Mouse (Mus musculus) urinary bladder, postnatal 10 days (tissue): ENCODE results near the gene Prr14.
A peak's percentile ranks its signal among the peaks of the same experiment; 100 is the strongest.
"Not testable (repeated sequence)": the region's sequence is repeated elsewhere in the genome, so short reads cannot be mapped to it uniquely, and the experiment has no call there.

Source experiments
- DNase-seq: peaks from one replicate; pipeline ENCODE4 v3.0.0; 2022; ENCODE audit warnings: low spot score

Gene Prr14

GRCm38 (mm10) chr7:127472060-127472459, 12.6 kb downstream of the Prr14 start:
- no peak for DNase-seq

- no peak for DNase-seq
Measured at GRCm38 (mm10) chr7:127473705-127474104, 14.3 kb downstream of the Prr14 start.

DNA sequence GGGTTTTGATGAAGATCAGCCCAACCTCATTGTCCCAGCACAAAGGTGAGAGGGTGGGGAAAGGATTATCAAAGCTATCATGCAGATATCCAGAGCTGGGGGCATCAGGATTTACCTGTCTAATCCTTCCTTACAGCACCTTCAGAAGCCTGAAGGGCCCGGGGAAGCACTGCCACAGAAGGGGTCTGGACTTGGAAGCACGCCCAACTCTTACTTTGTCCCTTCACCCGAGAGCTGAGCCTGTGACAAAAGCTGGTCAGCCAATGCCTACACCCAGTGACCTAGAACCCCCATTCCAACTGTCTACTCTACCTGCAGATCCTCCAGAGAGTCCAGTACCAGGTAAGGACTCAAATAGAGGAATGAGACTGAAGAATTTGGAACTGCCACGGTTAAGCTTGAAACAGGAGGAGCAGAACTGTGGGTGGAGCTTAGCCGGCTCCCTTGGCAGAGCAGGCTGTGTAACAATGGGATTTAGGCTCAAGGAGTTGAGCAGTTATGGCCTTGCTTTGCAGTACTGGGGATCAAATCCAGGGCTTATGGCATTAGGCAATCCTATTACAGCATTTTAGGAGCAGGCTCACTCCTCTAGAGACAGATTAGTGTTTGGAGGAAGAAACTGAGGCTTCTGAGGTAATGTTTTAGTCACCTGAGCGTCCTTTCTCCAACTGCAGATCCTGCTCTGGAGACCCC, 15.1 kb downstream of the Prr14 start:
- no peak for DNase-seq

DNA sequence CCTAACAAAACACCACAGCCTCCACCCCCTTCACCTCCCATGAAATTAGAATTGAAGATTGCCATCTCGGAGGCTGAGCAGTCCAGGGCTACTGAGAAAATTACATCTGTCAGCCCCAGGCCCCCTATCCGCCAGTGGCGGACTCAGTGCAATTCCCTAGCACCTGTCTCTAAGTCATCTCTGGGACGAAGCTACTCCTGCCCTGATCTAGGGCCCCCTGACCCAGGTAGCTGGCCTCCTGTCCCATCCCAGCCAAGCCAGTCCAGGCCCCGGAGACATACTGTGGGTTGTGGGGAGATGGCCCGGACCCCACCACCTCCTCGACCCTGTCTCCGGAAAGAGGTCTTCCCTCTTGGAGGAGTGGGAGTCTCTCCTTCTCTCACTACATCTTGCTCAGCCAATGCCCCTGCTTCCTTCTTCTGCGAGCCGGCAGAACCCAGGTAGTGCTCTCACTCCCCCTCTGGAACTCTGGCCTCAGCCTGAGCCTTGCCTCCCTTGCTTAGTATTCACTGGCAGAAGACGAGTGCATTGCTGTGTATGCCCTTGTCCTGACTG, 15.9 kb downstream of the Prr14 start:
- no peak for DNase-seq

GRCm38 (mm10) chr7:127476336-127476735, 16.9 kb downstream of the Prr14 start:
- DNase-seq, result no peak

- DNase-seq, result no peak
Measured at GRCm38 (mm10) chr7:127476855-127477254, 17.4 kb downstream of the Prr14 start.

DNA sequence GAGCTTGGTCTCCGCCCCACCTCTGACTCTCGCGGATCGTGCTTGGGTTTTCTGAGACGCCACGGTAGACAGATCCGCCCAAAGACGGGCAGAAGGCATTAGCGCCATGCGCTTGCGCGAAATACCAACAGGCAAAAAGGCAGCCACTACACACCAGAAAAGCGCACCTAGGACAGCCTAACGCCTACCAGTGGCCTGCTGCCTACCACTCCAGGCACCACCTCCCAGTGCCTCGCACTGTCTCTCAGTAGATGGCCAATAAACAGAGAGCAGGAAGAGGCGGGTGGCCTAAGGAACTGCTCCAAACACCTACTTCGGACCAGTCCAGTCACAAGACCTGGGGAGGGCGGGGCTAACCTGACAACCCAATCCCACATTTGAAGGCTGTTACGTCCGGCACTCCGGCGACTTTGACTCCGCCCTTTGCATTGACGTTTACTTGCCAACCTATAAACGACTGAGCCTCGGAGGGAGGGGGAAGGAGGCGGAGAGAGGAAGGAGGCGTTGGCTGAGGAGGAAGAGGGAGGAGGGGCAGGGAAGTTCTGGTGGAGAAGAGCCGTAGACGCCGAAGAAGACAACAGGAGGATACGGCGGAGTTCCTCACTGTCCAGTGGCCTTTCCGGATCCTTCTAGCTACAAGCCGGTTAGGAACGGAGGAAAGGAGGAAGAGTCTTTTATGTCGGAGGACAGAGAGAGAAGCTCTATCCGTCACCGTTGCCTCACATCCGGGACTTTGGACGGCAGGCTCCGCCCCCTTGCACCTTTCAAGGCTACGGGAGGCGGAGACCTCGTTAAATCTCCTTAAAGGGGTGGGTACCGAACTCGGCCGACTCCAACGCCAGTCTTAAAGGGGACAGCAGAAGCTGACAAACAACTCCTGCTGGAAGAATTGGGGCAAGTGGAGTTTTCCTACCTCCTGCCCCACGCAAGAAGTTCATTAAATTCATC, 18.6 kb downstream of the Prr14 start:
- peak; percentile 96 for DNase-seq

DNA sequence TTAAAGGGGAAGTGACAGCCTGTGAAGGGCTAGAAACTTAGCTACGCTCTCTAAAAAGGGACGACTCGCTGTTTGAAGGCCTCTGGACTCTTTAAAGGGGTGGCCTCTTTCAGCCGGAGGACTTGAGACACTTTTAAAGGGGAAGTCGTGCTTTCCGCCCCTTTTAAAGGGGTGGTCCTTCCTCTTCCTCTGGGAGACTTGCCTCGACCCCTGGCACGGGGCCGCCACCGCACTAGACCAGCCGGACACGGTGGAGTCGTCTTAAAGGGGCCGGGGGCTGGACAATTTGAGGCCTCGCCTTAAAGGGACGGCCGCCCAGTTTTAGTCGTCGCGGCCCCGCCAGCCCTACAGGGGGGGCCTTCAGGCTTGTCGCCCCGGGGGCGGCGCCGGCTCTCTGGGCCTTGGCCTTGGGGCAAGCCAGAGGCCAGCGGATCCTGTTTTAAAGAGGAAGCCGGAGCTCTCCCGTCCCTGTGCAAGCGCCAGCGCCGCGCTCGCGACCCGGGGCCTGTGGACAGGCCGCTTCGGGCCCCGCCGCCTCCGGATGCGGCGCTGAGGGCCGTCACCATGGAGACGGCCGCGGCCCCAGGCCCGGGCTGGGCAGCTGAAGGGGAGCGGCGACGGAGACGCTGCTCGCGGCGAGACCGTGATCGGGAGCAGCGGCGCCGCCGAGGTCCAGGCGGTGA, 19.4 kb downstream of the Prr14 start, which contains the start of gene Fbrs:
Fbrs (plus strand) TSS at position 565 of the 683 bp plus-strand sequence.
- DNase-seq, result peak; percentile 91

- no peak for DNase-seq
Measured at GRCm38 (mm10) chr7:127479318-127480225, 20.2 kb downstream of the Prr14 start.

DNA sequence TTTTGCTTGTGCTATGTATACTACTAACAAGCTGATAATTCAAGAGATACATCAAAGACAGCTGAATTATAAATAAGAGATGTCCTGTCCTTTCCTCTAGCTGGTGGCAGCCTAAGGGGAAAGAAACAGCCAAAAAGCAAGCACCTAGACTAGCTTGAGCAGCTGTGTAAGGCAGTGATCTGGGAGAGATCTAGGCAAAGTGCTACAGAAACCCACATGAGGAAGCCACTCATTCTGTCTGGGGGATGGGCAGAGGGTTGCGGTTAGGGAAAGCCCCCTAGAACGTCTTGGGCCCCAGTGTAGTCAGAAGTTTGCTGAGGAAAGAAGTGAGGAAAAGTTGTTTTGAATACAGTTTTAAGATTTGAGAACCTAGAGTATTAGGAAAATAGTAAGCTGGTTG, 20.9 kb downstream of the Prr14 start:
- no peak for DNase-seq

DNA sequence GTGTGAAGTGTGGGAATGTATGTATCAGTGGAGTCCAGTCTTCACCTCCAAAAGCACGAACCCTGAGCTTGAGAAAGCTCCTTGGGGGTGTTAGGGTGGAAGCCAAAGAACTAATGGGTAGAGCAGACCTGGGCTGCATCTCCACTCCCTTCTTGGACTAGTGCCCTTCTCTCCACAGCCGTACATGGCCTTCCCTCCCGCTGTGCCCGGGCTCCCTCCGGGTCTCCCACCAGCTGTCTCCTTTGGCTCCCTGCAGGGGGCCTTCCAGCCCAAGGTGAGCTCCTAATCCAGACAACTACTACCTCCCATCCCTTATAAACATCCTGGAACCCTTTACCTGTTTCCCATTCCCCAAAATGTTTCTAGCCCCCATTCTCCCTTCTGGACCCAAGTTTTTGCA, 26.0 kb downstream of the Prr14 start:
- DNase-seq, result no peak

DNA sequence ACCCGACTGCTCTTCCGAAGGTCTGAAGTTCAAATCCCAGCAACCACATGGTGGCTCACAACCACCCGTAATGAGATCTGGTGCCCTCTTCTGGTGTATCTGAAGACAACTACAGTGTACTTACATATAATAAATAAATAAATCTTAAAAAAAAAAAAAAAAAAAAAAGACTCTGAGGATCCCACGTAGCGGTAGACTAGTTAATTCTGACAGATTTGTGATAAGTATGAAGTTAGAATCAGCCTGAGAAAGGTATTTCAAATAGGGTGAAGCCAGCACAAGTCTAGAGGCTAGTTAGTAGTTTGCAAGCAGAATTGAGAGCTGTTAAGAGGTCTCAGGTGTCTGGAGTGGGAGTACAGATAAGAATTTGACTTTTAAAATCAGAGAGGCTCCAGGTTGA, 29.0 kb downstream of the Prr14 start:
- DNase-seq, result not testable (repeated sequence)

DNA sequence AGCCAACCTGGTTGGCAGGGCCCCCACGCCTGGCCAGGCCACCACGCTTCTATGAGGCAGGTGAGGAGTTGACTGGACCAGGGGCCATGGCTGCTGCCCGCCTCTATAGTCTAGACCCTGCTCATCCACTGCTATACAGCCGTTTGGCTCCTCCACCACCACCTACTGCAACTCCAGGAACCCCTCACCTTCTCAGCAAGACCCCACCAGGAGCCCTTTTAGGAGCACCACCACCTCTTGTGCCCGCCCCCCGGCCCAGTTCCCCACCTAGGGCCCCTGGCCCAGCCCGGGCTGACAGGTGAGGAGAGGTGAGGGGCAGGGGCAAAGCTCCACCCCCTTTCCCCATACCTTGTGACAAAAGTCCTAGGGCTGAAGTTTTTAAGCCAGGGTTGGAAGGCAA, 30.6 kb downstream of the Prr14 start:
- no peak for DNase-seq

DNA sequence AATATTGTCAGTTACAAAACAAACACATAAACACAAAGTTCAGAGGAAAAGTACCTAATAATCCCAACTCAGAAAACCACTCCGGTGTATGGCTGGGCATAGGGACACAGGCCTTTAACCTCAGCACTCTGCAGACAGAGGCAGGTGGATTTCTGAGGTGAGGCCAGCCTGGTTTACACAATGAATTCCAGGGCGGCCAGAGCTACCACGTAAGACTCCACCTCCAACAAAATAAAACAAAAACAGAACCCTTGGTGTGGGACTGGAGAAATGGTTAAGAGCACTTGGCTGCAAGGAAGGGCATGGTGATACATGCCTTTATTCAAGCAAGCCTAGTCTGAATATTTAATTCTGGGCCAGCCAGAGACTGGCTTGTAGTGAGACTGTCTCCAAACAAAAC, 32.4 kb downstream of the Prr14 start:
- no peak for DNase-seq

DNA sequence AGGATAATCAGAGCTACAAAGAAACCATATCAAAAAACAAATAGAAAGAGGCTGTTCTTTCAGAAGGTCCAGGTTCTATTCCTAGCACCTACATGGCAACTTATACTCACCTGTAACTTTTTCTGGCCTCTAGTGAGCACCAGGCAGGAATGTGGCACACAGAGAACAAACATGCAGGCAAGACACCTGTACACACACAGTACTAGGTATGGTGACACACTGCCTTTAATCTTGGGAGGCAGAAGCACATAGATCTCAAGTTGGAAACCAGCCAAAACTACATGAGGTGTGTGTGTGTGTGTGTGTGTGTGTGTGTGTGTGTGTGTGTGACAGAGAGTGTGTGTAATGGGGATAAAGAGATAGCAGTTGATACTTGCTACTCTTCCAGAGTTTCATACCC, 35.2 kb downstream of the Prr14 start:
- no peak for DNase-seq

GRCm38 (mm10) chr7:127497382-127497781, 38.0 kb downstream of the Prr14 start:
- DNase-seq, result no peak

GRCm38 (mm10) chr7:127498407-127498806, 39.0 kb downstream of the Prr14 start:
- DNase-seq, result no peak

- no peak for DNase-seq
Measured at GRCm38 (mm10) chr7:127508291-127508690, 48.9 kb downstream of the Prr14 start.

DNA sequence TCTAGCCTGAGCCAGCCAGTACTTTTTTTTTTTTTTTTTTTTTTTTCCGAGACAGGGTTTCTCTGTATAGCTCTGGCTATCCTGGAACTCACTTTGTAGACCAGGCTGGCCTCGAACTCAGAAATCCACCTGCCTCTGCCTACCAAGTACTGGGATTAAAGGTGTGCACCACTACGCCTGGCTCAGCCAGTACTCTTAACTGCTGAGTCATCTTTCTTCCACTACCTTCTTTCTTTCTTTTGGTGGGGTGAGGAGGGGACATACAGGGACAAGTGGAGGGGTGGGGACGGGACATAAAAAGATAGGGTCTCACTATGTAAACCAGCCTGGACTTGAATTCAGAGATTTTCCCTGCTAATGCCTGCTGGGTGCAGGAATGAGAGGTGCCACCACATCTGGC, 50.4 kb downstream of the Prr14 start:
- not testable (repeated sequence) for DNase-seq

DNA sequence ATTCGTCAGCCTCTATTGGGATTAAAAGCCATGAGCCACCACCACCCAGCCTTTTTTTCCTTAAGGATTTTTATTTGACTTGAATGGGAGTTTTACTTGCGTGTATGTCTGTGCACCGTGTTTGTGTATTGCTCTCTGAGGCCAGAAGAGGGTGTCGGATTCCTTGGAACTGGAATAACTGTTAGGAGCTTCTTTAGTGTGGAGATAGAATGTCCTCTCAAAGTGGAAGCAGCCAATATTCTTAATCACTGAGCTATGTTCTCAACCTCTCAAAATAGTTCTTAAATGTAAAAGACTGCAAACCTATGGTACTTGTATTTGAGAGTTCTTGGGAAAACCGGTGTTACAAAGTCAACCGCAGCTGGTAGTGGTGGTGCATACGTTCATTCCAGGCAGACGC, 51.8 kb downstream of the Prr14 start:
- no peak for DNase-seq

GRCm38 (mm10) chr7:127511808-127512230, 52.4 kb downstream of the Prr14 start, which contains the start of gene Srcap:
Srcap (plus strand) TSS chr7:127511983.
- DNase-seq, result peak; percentile 90
